Mouse (Mus musculus) stomach, embryonic 15.5 days (tissue): ENCODE results near the gene Tent5b. TPM values are rescaled to one million over a fixed set of nuclear protein-coding genes. Genes with fewer than 3 reads are reported as not detected.
"Not testable (repeated sequence)": the region's sequence is repeated elsewhere in the genome, so short reads cannot be mapped to it uniquely, and the experiment has no call there.

Source experiments
- ATAC-seq: fragments of 200-750 bp; cut with Nextera tagmentation; 2 replicates; pipeline ENCODE4 v1.8.0; 2017; ENCODE audit warnings: low read depth, moderate number of reproducible peaks, moderate TSS enrichment; ENCODE audit not compliant: insufficient read depth, low FRiP score
- H3K27ac ChIP-seq: fragments of 300-500 bp; sonication (generic); 2 replicates; pipeline ENCODE4 v1.5.1; 2015; ENCODE audit warnings: mild to moderate bottlenecking, inconsistent platforms
- H3K27me3 ChIP-seq: fragments of 300-500 bp; sonication (generic); replicated peaks from 2 replicates; pipeline ENCODE4 v1.6.1; 2015; ENCODE audit warnings: inconsistent platforms
- H3K36me3 ChIP-seq: fragments of 300-500 bp; sonication (generic); 2 replicates; pipeline ENCODE4 v1.6.1; 2015; ENCODE audit warnings: inconsistent platforms
- H3K4me1 ChIP-seq: fragments of 300-500 bp; sonication (generic); 2 replicates; pipeline ENCODE4 v1.6.1; 2015; ENCODE audit warnings: inconsistent platforms
- H3K4me2 ChIP-seq: fragments of 300-500 bp; sonication (generic); 2 replicates; pipeline ENCODE4 v1.6.1; 2015; ENCODE audit warnings: mild to moderate bottlenecking, inconsistent platforms
- H3K4me3 ChIP-seq: fragments of 300-500 bp; sonication (generic); replicated peaks from 2 replicates; pipeline ENCODE4 v1.5.1; 2015; ENCODE audit warnings: inconsistent platforms
- H3K9ac ChIP-seq: fragments of 300-500 bp; sonication (generic); 2 replicates; pipeline ENCODE4 v1.6.1; 2015; ENCODE audit warnings: inconsistent platforms
- H3K9me3 ChIP-seq: fragments of 300-500 bp; sonication (generic); 2 replicates; pipeline ENCODE4 v1.6.1; 2016; ENCODE audit warnings: inconsistent platforms
- WGBS: fragments of 180-500 bp; shearing (Covaris S2); methylation state at CpG from one replicate; pipeline ENCODE4 v1.1.7; 2015; 5-methylcytosine and 5-hydroxymethylcytosine counted together
- polyA plus RNA-seq: library from polyadenylated mRNA; unstranded; fragments of >200 nt; fragmentation: Nextera tagmentation; extraction: Ambion mirVana; gene quantifications from 2 replicates; pipeline ENCODE4 v1.2.1, GENCODE M21; 2015

Tent5b gene
- polyA plus RNA-seq, 1 experiment from 2014 or later, result 4.1 TPM

DNA sequence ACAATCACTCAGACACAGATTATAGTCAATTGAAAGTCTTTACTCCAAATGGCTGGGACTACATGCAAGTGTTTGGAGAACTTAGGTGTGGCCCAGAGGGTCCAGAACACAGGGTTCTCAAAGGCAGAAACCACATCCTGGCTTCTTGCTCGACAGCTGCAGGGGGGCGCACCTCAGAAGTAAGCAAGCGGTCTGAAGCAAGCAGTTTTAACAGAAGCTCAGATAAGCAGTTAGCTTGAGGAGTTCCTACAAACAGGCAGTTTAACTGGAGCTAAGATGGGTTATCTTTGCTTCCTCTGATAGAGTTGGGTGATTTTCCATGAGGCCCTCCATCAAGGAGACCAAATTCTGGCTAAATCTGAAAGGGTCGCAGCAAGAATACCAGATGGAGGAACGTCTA, 26.6 kb downstream of the Tent5b start:
- no peaks in the 10 kb centered on the region for H3K9me3 ChIP-seq
- peaks cover 16% of the 10 kb centered on the region for H3K27me3 ChIP-seq
- no peak for ATAC-seq
- H3K36me3 ChIP-seq, result no peaks in the 10 kb centered on the region
- H3K4me2 ChIP-seq, result no peak overlapping the region
- 64% methylated on average over 5 of the region's 5 CpGs for WGBS
- H3K9ac ChIP-seq, result no peak overlapping the region
- H3K27ac ChIP-seq, result no peak overlapping the region
- H3K4me1 ChIP-seq, result no peaks in the 10 kb centered on the region
- no peak overlapping the region for H3K4me3 ChIP-seq

DNA sequence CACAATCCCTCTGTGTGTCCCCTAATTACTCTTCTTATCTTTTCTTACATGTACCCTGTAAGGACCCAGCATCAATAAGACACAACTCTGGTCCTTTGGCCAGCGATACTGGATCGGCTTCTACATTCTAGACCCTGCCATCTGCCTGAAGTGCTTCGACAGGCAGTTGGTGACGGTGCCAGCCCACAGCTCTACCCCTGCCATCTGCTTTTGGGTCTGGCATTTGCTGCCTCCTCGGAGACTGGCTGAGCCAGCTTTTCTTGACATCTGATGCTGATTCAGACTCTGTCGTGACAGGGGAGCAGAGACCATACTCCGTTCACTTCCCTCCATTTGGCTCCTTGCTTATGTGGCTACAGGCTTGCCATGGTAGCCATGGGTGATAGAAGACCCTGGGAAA, 29.1 kb downstream of the Tent5b start:
- Histone ChIP-seq H3K4me1 (no peaks in the 10 kb centered on the region), H3K27me3 (peaks cover 4% of the 10 kb centered on the region; the same call in 1 of the 2 replicates), H3K4me3 (no peak overlapping the region), H3K9me3 (no peaks in the 10 kb centered on the region), H3K9ac (no peak overlapping the region), H3K4me2 (no peak overlapping the region), H3K27ac (no peak overlapping the region), H3K36me3 (no peaks in the 10 kb centered on the region)
- WGBS, result 83% methylated on average over 7 of the region's 7 CpGs
- no peak for ATAC-seq

- Histone ChIP-seq H3K27ac (no peak overlapping the region), H3K9me3 (no peaks in the 10 kb centered on the region), H3K36me3 (no peaks in the 10 kb centered on the region), H3K27me3 (no peaks in the 10 kb centered on the region), H3K4me1 (no peaks in the 10 kb centered on the region), H3K4me3 (no peak overlapping the region), H3K4me2 (no peak overlapping the region), H3K9ac (no peak overlapping the region)
- no peak for ATAC-seq
- WGBS, result 72% methylated on average over 5 of the region's 5 CpGs
Measured at GRCm38 (mm10) chr4:133511050-133511449, 31.1 kb downstream of the Tent5b start.

GRCm38 (mm10) chr4:133512511-133512910, 32.6 kb downstream of the Tent5b start:
- not testable (repeated sequence) for ATAC-seq, H3K9me3 ChIP-seq, H3K4me1 ChIP-seq, H3K4me2 ChIP-seq, H3K27ac ChIP-seq, H3K27me3 ChIP-seq, H3K9ac ChIP-seq, H3K36me3 ChIP-seq, H3K4me3 ChIP-seq
- 42% methylated on average over 5 of the region's 5 CpGs for WGBS

DNA sequence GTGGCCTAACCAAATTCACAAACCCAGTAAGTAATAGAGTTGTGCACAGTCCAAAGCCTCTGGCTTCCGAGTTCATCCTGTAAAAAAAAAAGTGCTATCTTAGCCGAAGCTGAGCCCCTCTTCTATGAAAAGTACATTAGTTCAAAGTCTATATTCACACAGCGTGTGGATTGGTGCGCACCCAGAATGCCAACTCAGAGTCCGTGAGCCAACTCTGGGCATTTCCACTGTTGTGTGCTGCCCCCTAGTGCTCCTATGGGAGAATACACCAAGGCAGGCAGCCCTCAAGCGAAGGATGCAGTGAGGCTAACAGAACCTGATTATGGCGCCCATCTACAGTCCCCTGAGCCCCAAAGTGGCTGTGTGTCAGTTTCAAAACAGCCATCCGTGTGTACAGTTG, 33.0 kb downstream of the Tent5b start:
- ATAC-seq, result peak; percentile 50
- Histone ChIP-seq H3K9ac (no peak overlapping the region), H3K27me3 (no peaks in the 10 kb centered on the region), H3K36me3 (no peaks in the 10 kb centered on the region), H3K4me3 (no peak overlapping the region), H3K4me2 (no peak overlapping the region), H3K4me1 (no peaks in the 10 kb centered on the region), H3K9me3 (no peaks in the 10 kb centered on the region), H3K27ac (no peak overlapping the region)
- WGBS, result 10% methylated on average over 8 of the region's 8 CpGs

DNA sequence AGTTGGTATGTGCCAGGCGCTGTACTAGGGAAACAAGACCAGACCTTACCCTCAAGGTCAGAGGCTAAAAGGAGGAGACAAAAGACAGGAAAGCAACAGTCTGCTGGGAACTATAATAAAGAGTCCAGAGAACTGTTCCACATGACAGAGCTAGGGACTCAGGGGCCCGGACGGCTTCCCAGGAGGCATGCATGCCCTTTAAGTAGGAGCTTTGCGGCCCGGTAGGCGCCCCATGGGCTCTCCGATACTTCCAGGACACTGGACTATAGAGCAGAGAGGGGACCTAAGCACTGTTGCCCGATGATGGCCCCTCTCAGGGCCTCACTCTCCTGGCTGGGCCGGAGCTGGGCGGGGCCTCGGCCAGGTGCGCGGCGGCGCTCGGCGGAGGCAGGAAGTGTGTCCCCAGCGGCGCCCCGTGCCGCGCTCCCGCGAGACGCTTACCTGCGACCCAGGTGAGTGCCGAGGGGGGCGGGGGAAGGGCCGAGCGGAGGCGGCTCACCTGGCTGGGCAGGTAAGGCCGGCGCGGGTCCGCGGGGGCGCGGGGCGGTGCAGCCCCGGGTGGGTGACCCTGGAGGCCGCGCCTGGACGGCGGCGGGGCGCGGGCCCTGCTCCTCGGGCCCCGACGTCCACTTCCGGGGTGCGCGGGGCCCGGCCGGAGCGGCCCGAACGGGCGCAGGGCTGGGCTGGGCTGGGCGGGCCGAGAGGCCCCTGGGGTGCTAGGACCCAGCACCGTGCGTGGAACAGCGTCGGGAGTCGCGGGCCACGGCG, 38.9 kb downstream of the Tent5b start, which contains the start of gene Kdf1:
Kdf1 (plus strand) TSS at position 363 of the 768 bp plus-strand sequence.
- ATAC-seq, result peak; percentile 92
- Histone ChIP-seq H3K9me3 (no peaks in the 10 kb centered on the region), H3K4me1 (0 out of 2 replicates have a peak, but pooled peaks cover 8% of the 10 kb centered on the region), H3K4me3 (peak within 1 kb of the TSS; percentile 57), H3K4me2 (peak within 1 kb of the TSS; percentile 58), H3K27ac (peak within 1 kb of the TSS; percentile 80), H3K36me3 (no peaks in the 10 kb centered on the region), H3K27me3 (peaks cover 20% of the 10 kb centered on the region), H3K9ac (peak within 1 kb of the TSS; percentile 53)
- WGBS, result 6% methylated on average over 57 of the region's 69 CpGs

DNA sequence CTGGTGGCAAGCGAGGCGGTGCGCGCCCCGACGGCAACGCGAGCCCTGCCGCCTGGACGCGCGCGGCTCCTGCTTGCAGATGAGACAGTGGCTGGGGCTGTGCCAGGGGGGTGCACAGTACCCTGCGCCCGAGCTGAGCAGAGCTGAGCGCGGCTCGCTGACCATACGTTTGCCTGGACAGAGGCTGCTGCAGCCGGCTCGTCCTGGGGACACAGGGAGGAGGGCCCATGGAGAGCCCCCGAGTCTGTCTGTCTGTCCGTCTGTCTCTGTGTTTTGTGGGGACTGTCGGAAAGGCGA, 39.4 kb downstream of the Tent5b start:
- ATAC-seq, result no peak

GRCm38 (mm10) chr4:133521502-133521901, 41.6 kb downstream of the Tent5b start:
- H3K27ac ChIP-seq, result no peak overlapping the region
- no peaks in the 10 kb centered on the region for H3K9me3 ChIP-seq
- 56% methylated on average over 2 of the region's 2 CpGs for WGBS
- H3K4me2 ChIP-seq, result no peak overlapping the region
- H3K4me1 ChIP-seq, result 0 out of 2 replicates have a peak, but pooled peaks cover 8% of the 10 kb centered on the region
- H3K36me3 ChIP-seq, result no peaks in the 10 kb centered on the region
- ATAC-seq, result no peak
- H3K9ac ChIP-seq, result no peak overlapping the region
- peaks cover 20% of the 10 kb centered on the region for H3K27me3 ChIP-seq
- H3K4me3 ChIP-seq, result no peak overlapping the region

More for the DNA sequence above, 39.4 kb downstream of the Tent5b start:
- Histone ChIP-seq H3K9me3 (no peaks in the 10 kb centered on the region), H3K9ac (peak overlapping the region; percentile 53), H3K4me2 (peak overlapping the region; percentile 58), H3K27me3 (peaks cover 20% of the 10 kb centered on the region), H3K27ac (peak overlapping the region; percentile 80; the same call in 1 of the 2 replicates), H3K4me3 (peak overlapping the region; percentile 57), H3K4me1 (0 out of 2 replicates have a peak, but pooled peaks cover 8% of the 10 kb centered on the region), H3K36me3 (no peaks in the 10 kb centered on the region)
- 6% methylated on average over 25 of the region's 25 CpGs for WGBS

- 61% methylated on average over 16 of the region's 16 CpGs for WGBS
- Histone ChIP-seq H3K9ac (no peak overlapping the region), H3K9me3 (no peaks in the 10 kb centered on the region), H3K4me3 (no peak overlapping the region), H3K4me1 (no peaks in the 10 kb centered on the region), H3K27me3 (no peaks in the 10 kb centered on the region), H3K4me2 (no peak overlapping the region), H3K27ac (no peak overlapping the region), H3K36me3 (peaks cover 24% of the 10 kb centered on the region)
- ATAC-seq, result no peak
Measured at GRCm38 (mm10) chr4:133527788-133528187, 47.9 kb downstream of the Tent5b start.

GRCm38 (mm10) chr4:133532777-133533176, 52.8 kb downstream of the Tent5b start:
- Histone ChIP-seq H3K9ac (no peak overlapping the region), H3K27me3 (no peaks in the 10 kb centered on the region), H3K4me1 (no peaks in the 10 kb centered on the region), H3K36me3 (peaks cover 46% of the 10 kb centered on the region), H3K27ac (no peak overlapping the region), H3K9me3 (no peaks in the 10 kb centered on the region), H3K4me3 (no peak overlapping the region), H3K4me2 (no peak overlapping the region)
- WGBS, result 76% methylated on average over 3 of the region's 3 CpGs
- no peak for ATAC-seq

DNA sequence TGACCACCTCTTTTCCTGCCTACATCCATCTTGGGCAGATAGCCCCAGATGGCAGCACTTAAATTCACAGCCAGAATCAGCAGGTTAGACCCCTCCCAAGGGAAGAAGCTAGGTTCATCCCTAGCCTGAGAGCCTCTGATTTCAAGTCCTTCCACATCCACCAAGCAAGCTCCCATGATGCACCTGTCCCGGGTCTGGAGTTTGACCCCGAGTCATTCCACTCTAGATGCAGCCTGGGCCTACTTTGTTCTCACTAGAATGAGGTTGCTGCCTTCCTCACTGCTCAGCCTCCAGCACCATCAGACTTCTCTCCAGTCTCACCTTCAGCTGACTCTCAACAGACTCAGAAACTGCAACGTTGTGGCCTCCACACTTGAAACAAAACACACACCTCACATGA, 56.1 kb downstream of the Tent5b start:
- ATAC-seq, result no peak
- Histone ChIP-seq H3K4me1 (no peaks in the 10 kb centered on the region), H3K9ac (no peak overlapping the region), H3K27me3 (no peaks in the 10 kb centered on the region), H3K4me3 (no peak overlapping the region), H3K4me2 (no peak overlapping the region), H3K36me3 (peaks cover 54% of the 10 kb centered on the region), H3K27ac (no peak overlapping the region), H3K9me3 (no peaks in the 10 kb centered on the region)
- 81% methylated on average over 3 of the region's 3 CpGs for WGBS

DNA sequence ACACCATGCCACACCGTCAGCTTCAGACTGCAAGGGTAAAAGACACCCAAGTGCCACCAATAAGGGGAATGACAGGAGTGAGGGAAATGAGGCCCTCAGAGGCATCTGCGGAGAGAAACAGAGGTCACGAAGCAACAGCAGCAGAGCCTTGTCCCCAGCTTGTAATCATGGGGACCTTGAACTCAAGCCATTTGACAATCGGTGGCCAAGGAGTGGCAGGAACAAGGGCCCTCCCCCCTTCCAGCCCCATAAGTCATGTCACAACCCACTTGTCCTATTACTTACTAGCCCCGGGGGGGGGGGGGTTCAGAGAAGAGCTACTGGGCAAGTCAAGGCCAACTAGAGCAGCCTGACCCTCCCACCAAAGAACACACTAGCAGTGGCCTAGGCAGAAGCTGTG, 56.7 kb downstream of the Tent5b start:
- no peak overlapping the region for H3K27ac ChIP-seq
- 87% methylated on average over 5 of the region's 5 CpGs for WGBS

More for the DNA sequence above, 56.7 kb downstream of the Tent5b start:
- Histone ChIP-seq H3K4me2 (no peak overlapping the region), H3K36me3 (peaks cover 53% of the 10 kb centered on the region), H3K9ac (no peak overlapping the region), H3K9me3 (no peaks in the 10 kb centered on the region), H3K27me3 (no peaks in the 10 kb centered on the region), H3K4me1 (no peaks in the 10 kb centered on the region), H3K4me3 (no peak overlapping the region)
- ATAC-seq, result no peak
